Mouse (Mus musculus) heart, postnatal 0 days (tissue): ENCODE measurements at regions not wholly inside any gene's neighbourhood (a gene's known extent, or its start where the extent isn't known, plus 50 kb on each side); places are given as distances from the start of the nearest gene placed in this dataset.

ENCODE experiments used
- CTCF ChIP-seq: IDR thresholded peaks from 2 replicates; pipeline ENCODE4 v1.5.1; 2016; ENCODE audit warnings: antibody characterized with exemption, control low read depth, low read depth
- EP300 ChIP-seq: IDR thresholded peaks from 2 replicates; pipeline ENCODE4 v1.6.1; 2016; ENCODE audit warnings: antibody characterized with exemption, low read depth

DNA sequence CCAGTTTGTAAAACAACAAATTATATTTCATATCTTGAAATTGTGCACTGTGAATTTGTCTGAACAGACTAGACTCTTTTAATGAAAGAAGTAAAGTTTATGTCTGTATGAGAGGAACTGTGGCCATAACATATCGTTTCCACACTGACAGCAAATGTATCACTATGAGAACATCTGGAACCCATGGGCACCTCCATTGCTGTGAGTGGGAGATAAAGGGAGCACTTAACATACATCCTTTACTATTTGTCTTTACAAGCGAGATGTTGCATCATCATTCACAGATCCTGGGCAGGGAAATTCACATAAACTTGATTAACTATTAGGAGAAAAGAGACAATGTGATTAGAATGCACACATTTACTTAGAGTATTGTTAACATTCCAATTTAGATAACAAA lies 476.2 kb downstream of the Cdh9 start:
- TF ChIP-seq EP300 (no peak), CTCF (no peak)
